Mouse (Mus musculus) bone marrow macrophage, adult 2 months (primary cell): Measurements from ENCODE around the gene Stat6.

Source experiments
- CTCF ChIP-seq: IDR thresholded peaks from 2 replicates; pipeline ENCODE4 v1.5.1; 2012; ENCODE audit warnings: low read depth, mild to moderate bottlenecking, low read length, moderate library complexity
- POLR2A ChIP-seq: IDR thresholded peaks from 2 replicates; pipeline ENCODE4 v1.6.1; 2012; ENCODE audit warnings: mild to moderate bottlenecking, low read depth, low read length, borderline replicate concordance

- TF ChIP-seq CTCF (no peak), POLR2A (no peak)
Observed at GRCm38 (mm10) chr10:127707721-127708120, 64.9 kb downstream of the Stat6 start.
